Mouse (Mus musculus): Measurements from ENCODE around the gene Brf1.

GRCm38 (mm10) chr12:113011702-113012360 is 11.3 kb upstream of the Brf1 start:
- no peak for TF ChIP-seq GATA1 (IDR thresholded peaks at IDR 0.05; ENCODE audit: borderline replicate concordance, low read length)
- no peak for TF ChIP-seq FLI1 (IDR thresholded peaks at IDR 0.05; ENCODE audit: low read length)
